Mouse (Mus musculus) c-Kit-negative CD71-positive TER-119-positive erythroid progenitor cells, embryonic 14.5 days (primary cell): ENCODE measurements around the gene Drc3.
A peak's percentile ranks its signal among the peaks of the same experiment; 100 is the strongest.
"Not testable (repeated sequence)": the region's sequence is repeated elsewhere in the genome, so short reads cannot be mapped to it uniquely, and the experiment has no call there.

Source experiments
- DNase-seq: peaks from one replicate; pipeline ENCODE4 v3.0.0-alpha.2; 2013; ENCODE audit warnings: low read depth, low spot score

Gene Drc3

GRCm38 (mm10) chr11:60391346-60391745 lies 38.2 kb downstream of the Drc3 start:
- no peak for DNase-seq

GRCm38 (mm10) chr11:60396546-60396945 lies 43.4 kb downstream of the Drc3 start:
- DNase-seq = no peak

- DNase-seq = no peak
Measured at GRCm38 (mm10) chr11:60397172-60397571, 44.0 kb downstream of the Drc3 start.

GRCm38 (mm10) chr11:60406606-60407005 lies 53.5 kb downstream of the Drc3 start:
- DNase-seq = no peak

- DNase-seq = peak; percentile 42
Measured at GRCm38 (mm10) chr11:60412173-60412572, 59.0 kb downstream of the Drc3 start.

- DNase-seq = no peak
Measured at GRCm38 (mm10) chr11:60412921-60413320, 59.8 kb downstream of the Drc3 start.

GRCm38 (mm10) chr11:60416590-60416962 lies 63.4 kb downstream of the Drc3 start:
- DNase-seq = no peak

GRCm38 (mm10) chr11:60416963-60417716 lies 64.0 kb downstream of the Drc3 start, which contains the start of gene Gid4:
Gid4 (plus strand) TSS chr11:60417145.
- peak; percentile 98 for DNase-seq

- DNase-seq = peak; percentile 26
Measured at GRCm38 (mm10) chr11:60417717-60418472, 64.8 kb downstream of the Drc3 start, which contains the start of gene Atpaf2. Atpaf2 (minus strand) TSS chr11:60418457.

GRCm38 (mm10) chr11:60418473-60418803 lies 65.3 kb downstream of the Drc3 start:
- DNase-seq = peak; percentile 31

- DNase-seq = no peak
Measured at GRCm38 (mm10) chr11:60422046-60422668, 69.0 kb downstream of the Drc3 start.

GRCm38 (mm10) chr11:60423006-60423405 lies 69.9 kb downstream of the Drc3 start:
- DNase-seq = no peak

- no peak for DNase-seq
Measured at GRCm38 (mm10) chr11:60426417-60426816, 73.3 kb downstream of the Drc3 start.

- DNase-seq = no peak
Measured at GRCm38 (mm10) chr11:60427628-60428027, 74.5 kb downstream of the Drc3 start.

GRCm38 (mm10) chr11:60433501-60433900 lies 80.4 kb downstream of the Drc3 start:
- DNase-seq = no peak

GRCm38 (mm10) chr11:60435133-60435532 lies 82.0 kb downstream of the Drc3 start:
- no peak for DNase-seq

- DNase-seq = no peak
Measured at GRCm38 (mm10) chr11:60436618-60437017, 83.5 kb downstream of the Drc3 start.

GRCm38 (mm10) chr11:60439621-60440020 lies 86.5 kb downstream of the Drc3 start:
- DNase-seq = not testable (repeated sequence)

GRCm38 (mm10) chr11:60440176-60440575 lies 87.0 kb downstream of the Drc3 start:
- DNase-seq = no peak

- no peak for DNase-seq
Measured at GRCm38 (mm10) chr11:60442896-60443295, 89.8 kb downstream of the Drc3 start.
